Mouse (Mus musculus) lung, adult 2 months (tissue): ENCODE results near the gene Sh3gl2.

Experiments used
- CTCF ChIP-seq: fragments of 200-500 bp; IDR thresholded peaks from 2 replicates; pipeline ENCODE4 v1.5.1; 2011; ENCODE audit warnings: mild to moderate bottlenecking, low read length, control low read depth; ENCODE audit not compliant: insufficient read depth
- POLR2A ChIP-seq: fragments of 200-500 bp; IDR thresholded peaks from 2 replicates; pipeline ENCODE4 v1.6.1; 2011; ENCODE audit warnings: low read depth, mild to moderate bottlenecking, control low read depth, low read length, borderline replicate concordance; ENCODE audit errors: extremely low read depth

GRCm38 (mm10) chr4:85371036-85371435, 166.1 kb downstream of the Sh3gl2 start:
- TF ChIP-seq POLR2A, result no peak
- TF ChIP-seq CTCF, result no peak
